Mouse (Mus musculus): ENCODE data around the gene Tlcd2. TPM values are rescaled to one million over a fixed set of nuclear protein-coding genes. Genes with fewer than 3 reads are reported as not detected.
A peak's percentile ranks its signal among the peaks of the same experiment; 100 is the strongest.

The Tlcd2 gene
- polyA plus RNA-seq, 1 experiment from 2014 or later, result 13.4 TPM

- Histone ChIP-seq H3K36me3 (ENCODE audit: control insufficient read depth, insufficient read depth, low read length) (peaks cover 31% of the 10 kb centered on the region), H3K4me3 (ENCODE audit: control insufficient read depth in 1 of 2, insufficient read depth in 1 of 2, low read depth in 1 of 2, low read length in 2 of 2) (peak overlapping the region; percentile 96), H3K9me3 (ENCODE audit: control insufficient read depth, low read length) (no peaks in the 10 kb centered on the region), H3K27me3 (ENCODE audit: control insufficient read depth, insufficient read depth, low read length) (no peaks in the 10 kb centered on the region), H3K4me2 (ENCODE audit: low read length) (peak overlapping the region; percentile 91), H3K9ac (ENCODE audit: low read length) (peak overlapping the region; percentile 96), H3K27ac (replicated peaks in 1 of 2; ENCODE audit: control insufficient read depth in 1 of 2, insufficient read depth in 1 of 2, low read depth in 2 of 2, low read length in 2 of 2) (peak overlapping the region; percentile 87 to 97), H3K4me1 (ENCODE audit: control insufficient read depth in 2 of 2, insufficient read depth in 2 of 2, low read length in 2 of 2) (peaks cover 17 to 32% of the 10 kb centered on the region in 2 experiments)
- WGBS, result 2% methylated on average over 15 of the region's 16 CpGs
- ATAC-seq (ENCODE audit: insufficient number of reproducible peaks, insufficient read depth, low FRiP score, low read depth), result peak; percentile 28
Observed at GRCm38 (mm10) chr11:75462253-75462783, 803 bp downstream of the Tlcd2 start.

GRCm38 (mm10) chr11:75462865-75463336 is 1.4 kb downstream of the Tlcd2 start:
- WGBS, result 1% methylated on average over 9 of the region's 9 CpGs
- peak overlapping the region; percentile 91 for H3K4me2 ChIP-seq (ENCODE audit: low read length)
- H3K27ac ChIP-seq (replicated peaks in 1 of 2; ENCODE audit: control insufficient read depth in 1 of 2, insufficient read depth in 1 of 2, low read depth in 2 of 2, low read length in 2 of 2), result peak overlapping the region; percentile 87 to 97
- no peaks in the 10 kb centered on the region for H3K9me3 ChIP-seq (ENCODE audit: control insufficient read depth, low read length)
- peak; percentile 58 for ATAC-seq (ENCODE audit: insufficient number of reproducible peaks, insufficient read depth, low FRiP score, low read depth)
- H3K4me1 ChIP-seq (ENCODE audit: control insufficient read depth in 2 of 2, insufficient read depth in 2 of 2, low read length in 2 of 2), result peaks cover 22 to 37% of the 10 kb centered on the region in 2 experiments
- H3K9ac ChIP-seq (ENCODE audit: low read length), result peak overlapping the region; percentile 96
- no peaks in the 10 kb centered on the region for H3K27me3 ChIP-seq (ENCODE audit: control insufficient read depth, insufficient read depth, low read length)
- peaks cover 31% of the 10 kb centered on the region for H3K36me3 ChIP-seq (ENCODE audit: control insufficient read depth, insufficient read depth, low read length)
- H3K4me3 ChIP-seq (ENCODE audit: control insufficient read depth in 1 of 2, insufficient read depth in 1 of 2, low read depth in 1 of 2, low read length in 2 of 2), result peak overlapping the region; percentile 96

GRCm38 (mm10) chr11:75463624-75464023 is 2.1 kb downstream of the Tlcd2 start:
- ATAC-seq (ENCODE audit: insufficient number of reproducible peaks, insufficient read depth, low FRiP score, low read depth), result no peak
- Histone ChIP-seq H3K9me3 (ENCODE audit: control insufficient read depth, low read length) (no peaks in the 10 kb centered on the region), H3K9ac (ENCODE audit: low read length) (peak overlapping the region; percentile 30), H3K36me3 (ENCODE audit: control insufficient read depth, insufficient read depth, low read length) (peaks cover 31% of the 10 kb centered on the region), H3K27ac (replicated peaks in 1 of 2; ENCODE audit: control insufficient read depth in 1 of 2, insufficient read depth in 1 of 2, low read depth in 2 of 2, low read length in 2 of 2) (peak overlapping the region in 1 of 2 experiments; percentile 97; a peak in 3 of 4 replicates), H3K4me3 (ENCODE audit: control insufficient read depth in 1 of 2, insufficient read depth in 1 of 2, low read depth in 1 of 2, low read length in 2 of 2) (peak overlapping the region in 1 of 2 experiments; percentile 96; a peak in 1 of 4 replicates), H3K27me3 (ENCODE audit: control insufficient read depth, insufficient read depth, low read length) (no peaks in the 10 kb centered on the region), H3K4me1 (ENCODE audit: control insufficient read depth in 2 of 2, insufficient read depth in 2 of 2, low read length in 2 of 2) (peaks cover 28 to 43% of the 10 kb centered on the region in 2 experiments), H3K4me2 (ENCODE audit: low read length) (peak overlapping the region; percentile 91)
- WGBS, result 68% methylated on average over 4 of the region's 4 CpGs

GRCm38 (mm10) chr11:75464417-75464816 is 2.9 kb downstream of the Tlcd2 start:
- no peak overlapping the region for H3K4me2 ChIP-seq (ENCODE audit: low read length)
- H3K9me3 ChIP-seq (ENCODE audit: control insufficient read depth, low read length), result no peaks in the 10 kb centered on the region
- H3K36me3 ChIP-seq (ENCODE audit: control insufficient read depth, insufficient read depth, low read length), result peaks cover 31% of the 10 kb centered on the region
- H3K27ac ChIP-seq (replicated peaks in 1 of 2; ENCODE audit: control insufficient read depth in 1 of 2, insufficient read depth in 1 of 2, low read depth in 2 of 2, low read length in 2 of 2), result no peak overlapping the region
- 82% methylated on average over 6 of the region's 6 CpGs for WGBS
- no peak for ATAC-seq (ENCODE audit: insufficient number of reproducible peaks, insufficient read depth, low FRiP score, low read depth)
- no peak overlapping the region for H3K9ac ChIP-seq (ENCODE audit: low read length)
- no peak overlapping the region for H3K4me3 ChIP-seq (ENCODE audit: control insufficient read depth in 1 of 2, insufficient read depth in 1 of 2, low read depth in 1 of 2, low read length in 2 of 2)
- peaks cover 29 to 41% of the 10 kb centered on the region in 2 experiments for H3K4me1 ChIP-seq (ENCODE audit: control insufficient read depth in 2 of 2, insufficient read depth in 2 of 2, low read length in 2 of 2)
- no peaks in the 10 kb centered on the region for H3K27me3 ChIP-seq (ENCODE audit: control insufficient read depth, insufficient read depth, low read length)

- Histone ChIP-seq H3K9ac (ENCODE audit: low read length) (no peak overlapping the region), H3K27me3 (ENCODE audit: control insufficient read depth, insufficient read depth, low read length) (no peaks in the 10 kb centered on the region), H3K4me3 (ENCODE audit: control insufficient read depth in 1 of 2, insufficient read depth in 1 of 2, low read depth in 1 of 2, low read length in 2 of 2) (no peak overlapping the region), H3K36me3 (ENCODE audit: control insufficient read depth, insufficient read depth, low read length) (peaks cover 31% of the 10 kb centered on the region), H3K4me2 (ENCODE audit: low read length) (no peak overlapping the region), H3K27ac (replicated peaks in 1 of 2; ENCODE audit: control insufficient read depth in 1 of 2, insufficient read depth in 1 of 2, low read depth in 2 of 2, low read length in 2 of 2) (no peak overlapping the region), H3K9me3 (ENCODE audit: control insufficient read depth, low read length) (no peaks in the 10 kb centered on the region), H3K4me1 (ENCODE audit: control insufficient read depth in 2 of 2, insufficient read depth in 2 of 2, low read length in 2 of 2) (peaks cover 23 to 34% of the 10 kb centered on the region in 2 experiments)
- no peak for ATAC-seq (ENCODE audit: insufficient number of reproducible peaks, insufficient read depth, low FRiP score, low read depth)
- WGBS, result 85% methylated on average over 6 of the region's 6 CpGs
Observed at GRCm38 (mm10) chr11:75465051-75465450, 3.5 kb downstream of the Tlcd2 start.

- H3K36me3 ChIP-seq (ENCODE audit: control insufficient read depth, insufficient read depth, low read length), result peaks cover 31% of the 10 kb centered on the region
- ATAC-seq (ENCODE audit: insufficient number of reproducible peaks, insufficient read depth, low FRiP score, low read depth), result no peak
- peaks cover 22 to 32% of the 10 kb centered on the region in 2 experiments for H3K4me1 ChIP-seq (ENCODE audit: control insufficient read depth in 2 of 2, insufficient read depth in 2 of 2, low read length in 2 of 2)
- H3K27me3 ChIP-seq (ENCODE audit: control insufficient read depth, insufficient read depth, low read length), result no peaks in the 10 kb centered on the region
- H3K4me2 ChIP-seq (ENCODE audit: low read length), result peak overlapping the region; percentile 87; the same call in 1 of the 2 replicates
- WGBS, result 96% methylated on average over 4 of the region's 4 CpGs
- H3K9me3 ChIP-seq (ENCODE audit: control insufficient read depth, low read length), result no peaks in the 10 kb centered on the region
- H3K9ac ChIP-seq (ENCODE audit: low read length), result no peak overlapping the region
- no peak overlapping the region for H3K4me3 ChIP-seq (ENCODE audit: control insufficient read depth in 1 of 2, insufficient read depth in 1 of 2, low read depth in 1 of 2, low read length in 2 of 2)
- H3K27ac ChIP-seq (replicated peaks in 1 of 2; ENCODE audit: control insufficient read depth in 1 of 2, insufficient read depth in 1 of 2, low read depth in 2 of 2, low read length in 2 of 2), result no peak overlapping the region
Observed at GRCm38 (mm10) chr11:75466731-75467505, 5.4 kb downstream of the Tlcd2 start.

- peak overlapping the region; percentile 77 for H3K9ac ChIP-seq (ENCODE audit: low read length)
- ATAC-seq (ENCODE audit: insufficient number of reproducible peaks, insufficient read depth, low FRiP score, low read depth), result peak; percentile 70
- H3K4me1 ChIP-seq (ENCODE audit: control insufficient read depth in 2 of 2, insufficient read depth in 2 of 2, low read length in 2 of 2), result peaks cover 19 to 27% of the 10 kb centered on the region in 2 experiments
- peak overlapping the region in 1 of 2 experiments; percentile 44; a peak in 2 of 4 replicates for H3K27ac ChIP-seq (replicated peaks in 1 of 2; ENCODE audit: control insufficient read depth in 1 of 2, insufficient read depth in 1 of 2, low read depth in 2 of 2, low read length in 2 of 2)
- H3K27me3 ChIP-seq (ENCODE audit: control insufficient read depth, insufficient read depth, low read length), result no peaks in the 10 kb centered on the region
- H3K36me3 ChIP-seq (ENCODE audit: control insufficient read depth, insufficient read depth, low read length), result peaks cover 31% of the 10 kb centered on the region
- H3K4me2 ChIP-seq (ENCODE audit: low read length), result peak overlapping the region; percentile 87
- H3K9me3 ChIP-seq (ENCODE audit: control insufficient read depth, low read length), result no peaks in the 10 kb centered on the region
- 9% methylated on average over 19 of the region's 19 CpGs for WGBS
- H3K4me3 ChIP-seq (ENCODE audit: control insufficient read depth in 1 of 2, insufficient read depth in 1 of 2, low read depth in 1 of 2, low read length in 2 of 2), result peak overlapping the region; percentile 50 to 52
Observed at GRCm38 (mm10) chr11:75467512-75468215, 6.1 kb downstream of the Tlcd2 start.
